Mouse (Mus musculus) forebrain, embryonic 15.5 days (tissue): ENCODE results near the gene Tmem232. TPM values are rescaled to one million over a fixed set of nuclear protein-coding genes. Genes with fewer than 3 reads are reported as not detected.
A peak's percentile ranks its signal among the peaks of the same experiment; 100 is the strongest.

ENCODE experiments used
- ATAC-seq: fragments of 200-750 bp; cut with Nextera tagmentation; replicated peaks from 2 replicates; pipeline ENCODE4 v1.8.0; 2017; ENCODE audit warnings: mild to moderate bottlenecking, moderate TSS enrichment, moderate library complexity
- H3K27ac ChIP-seq: fragments of 300-500 bp; sonication (generic); replicated peaks from 2 replicates; pipeline ENCODE4 v1.5.1; 2015; ENCODE audit warnings: mild to moderate bottlenecking, inconsistent platforms
- H3K27me3 ChIP-seq: fragments of 300-500 bp; sonication (generic); 2 replicates; pipeline ENCODE4 v1.6.1; 2015; ENCODE audit warnings: inconsistent platforms
- H3K36me3 ChIP-seq: fragments of 300-500 bp; sonication (generic); 2 replicates; pipeline ENCODE4 v1.6.1; 2015; ENCODE audit warnings: mild to moderate bottlenecking, inconsistent platforms
- H3K4me1 ChIP-seq: fragments of 300-500 bp; sonication (generic); 2 replicates; pipeline ENCODE4 v1.6.1; 2015; ENCODE audit warnings: inconsistent platforms
- H3K4me2 ChIP-seq: fragments of 300-500 bp; sonication (generic); replicated peaks from 2 replicates; pipeline ENCODE4 v1.6.1; 2015; ENCODE audit warnings: mild to moderate bottlenecking, inconsistent platforms
- H3K4me3 ChIP-seq: fragments of 300-500 bp; sonication (generic); 2 replicates; pipeline ENCODE4 v1.5.1; 2015; ENCODE audit warnings: mild to moderate bottlenecking, inconsistent platforms
- H3K9ac ChIP-seq: fragments of 300-500 bp; sonication (generic); replicated peaks from 2 replicates; pipeline ENCODE4 v1.6.1; 2015; ENCODE audit warnings: mild to moderate bottlenecking, inconsistent platforms
- H3K9me3 ChIP-seq: fragments of 300-500 bp; sonication (generic); 2 replicates; pipeline ENCODE4 v1.6.1; 2016; ENCODE audit warnings: inconsistent platforms
- WGBS: fragments of 180-500 bp; shearing (Covaris S2); methylation state at CpG from one replicate; pipeline ENCODE4 v1.1.7; 2015; ENCODE audit warnings: mixed read lengths; 5-methylcytosine and 5-hydroxymethylcytosine counted together
- polyA plus RNA-seq: library from polyadenylated mRNA; unstranded; fragments of >200 nt; fragmentation: Nextera tagmentation; extraction: Ambion mirVana; gene quantifications from 2 replicates; pipeline ENCODE4 v1.2.1, GENCODE M21; 2015

The Tmem232 gene
- polyA plus RNA-seq: 0.36 and 0.65 TPM in 2 replicates

- Histone ChIP-seq H3K36me3 (no peaks in the 10 kb centered on the region), H3K4me1 (peaks cover 5% of the 10 kb centered on the region), H3K4me3 (peak within 1 kb of the TSS; percentile 25), H3K27ac (no peak within 1 kb of the TSS), H3K9me3 (no peaks in the 10 kb centered on the region), H3K9ac (no peak within 1 kb of the TSS; the same call in 1 of the 2 replicates), H3K4me2 (peak within 1 kb of the TSS; percentile 42), H3K27me3 (no peaks in the 10 kb centered on the region)
- peak; percentile 94 for ATAC-seq
- WGBS: 18% methylated on average over 26 of the region's 26 CpGs
Observed at GRCm38 (mm10) chr17:65540441-65541272, at the start of gene Tmem232. Gene Tmem232, minus strand, starts transcription at chr17:65540782.

- Histone ChIP-seq H3K4me3 (no peak overlapping the region), H3K36me3 (peaks cover 10% of the 10 kb centered on the region), H3K4me1 (no peaks in the 10 kb centered on the region), H3K27me3 (no peaks in the 10 kb centered on the region), H3K9me3 (no peaks in the 10 kb centered on the region), H3K27ac (no peak overlapping the region), H3K9ac (no peak overlapping the region), H3K4me2 (no peak overlapping the region)
- ATAC-seq: no peak
- WGBS: 89% methylated on average over 3 of the region's 3 CpGs
Observed at GRCm38 (mm10) chr17:65586892-65587291, 46.3 kb upstream of the Tmem232 start.

GRCm38 (mm10) chr17:65581440-65581839 lies 40.9 kb upstream of the Tmem232 start:
- Histone ChIP-seq H3K4me3 (no peak overlapping the region), H3K27ac (no peak overlapping the region), H3K9me3 (no peaks in the 10 kb centered on the region), H3K36me3 (peaks cover 26% of the 10 kb centered on the region), H3K27me3 (no peaks in the 10 kb centered on the region), H3K4me2 (no peak overlapping the region), H3K9ac (no peak overlapping the region), H3K4me1 (no peaks in the 10 kb centered on the region)
- ATAC-seq: no peak
- 96% methylated on average over 5 of the region's 5 CpGs for WGBS

DNA sequence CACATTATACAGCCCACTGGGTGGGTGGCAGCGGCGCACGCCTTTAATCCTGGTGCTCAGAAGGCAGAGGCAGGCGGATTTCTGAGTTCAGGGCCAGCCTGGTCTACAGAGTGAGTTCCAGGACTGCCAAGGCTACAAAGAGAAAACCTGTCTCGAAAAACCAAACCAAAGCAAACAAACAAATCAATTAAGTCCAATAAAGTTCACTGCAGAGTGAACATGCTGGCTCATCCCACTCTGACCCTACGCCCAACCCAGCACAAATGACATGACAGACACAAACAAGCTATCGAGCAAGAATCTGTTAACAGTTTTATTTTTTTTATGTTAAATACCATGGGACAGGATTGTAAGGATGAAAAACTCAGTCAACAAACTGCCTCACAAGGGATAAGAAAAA lies 39.2 kb upstream of the Tmem232 start:
- no peak overlapping the region for H3K27ac ChIP-seq

DNA sequence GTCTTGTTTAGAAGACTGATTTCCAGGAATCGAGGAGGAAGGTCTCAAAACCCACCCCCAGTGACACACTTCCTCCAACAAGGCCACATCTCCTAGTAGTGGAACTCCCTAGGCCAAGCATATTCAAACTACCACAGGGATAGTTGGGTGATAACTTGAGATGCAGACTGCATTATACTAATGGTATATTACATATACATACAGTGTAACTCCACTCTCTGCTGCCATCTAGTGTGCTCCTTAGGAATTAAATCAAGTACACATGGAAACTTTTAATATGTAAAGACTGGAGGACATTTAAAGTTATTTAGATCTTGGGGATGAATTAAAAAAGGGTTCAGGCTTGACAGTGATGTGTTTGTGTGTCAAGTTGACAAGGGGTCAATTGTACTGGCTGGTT lies 34.8 kb upstream of the Tmem232 start:
- Histone ChIP-seq H3K36me3 (peaks cover 10% of the 10 kb centered on the region), H3K4me1 (no peaks in the 10 kb centered on the region), H3K9ac (no peak overlapping the region), H3K9me3 (no peaks in the 10 kb centered on the region), H3K4me3 (no peak overlapping the region), H3K4me2 (no peak overlapping the region), H3K27ac (no peak overlapping the region), H3K27me3 (no peaks in the 10 kb centered on the region)
- ATAC-seq: peak; percentile 56; the same call in 1 of the 2 replicates
- WGBS: 89% methylated on average over 1 of the region's 1 CpGs

More for the DNA sequence above, 39.2 kb upstream of the Tmem232 start:
- Histone ChIP-seq H3K9ac (no peak overlapping the region), H3K27me3 (no peaks in the 10 kb centered on the region), H3K4me3 (no peak overlapping the region), H3K4me1 (no peaks in the 10 kb centered on the region), H3K4me2 (no peak overlapping the region), H3K9me3 (no peaks in the 10 kb centered on the region), H3K36me3 (peaks cover 26% of the 10 kb centered on the region)
- 95% methylated on average over 7 of the region's 7 CpGs for WGBS
- ATAC-seq: no peak

GRCm38 (mm10) chr17:65574850-65575249 lies 34.3 kb upstream of the Tmem232 start:
- no peaks in the 10 kb centered on the region for H3K4me1 ChIP-seq
- H3K27me3 ChIP-seq: no peaks in the 10 kb centered on the region
- WGBS: 85% methylated on average over 8 of the region's 8 CpGs
- H3K36me3 ChIP-seq: peaks cover 7% of the 10 kb centered on the region
- no peaks in the 10 kb centered on the region for H3K9me3 ChIP-seq
- 0 out of 2 replicates have a peak, but pooled peaks have one; percentile 15 for ATAC-seq
- no peak overlapping the region for H3K4me3 ChIP-seq
- H3K4me2 ChIP-seq: no peak overlapping the region
- H3K9ac ChIP-seq: no peak overlapping the region
- no peak overlapping the region for H3K27ac ChIP-seq

DNA sequence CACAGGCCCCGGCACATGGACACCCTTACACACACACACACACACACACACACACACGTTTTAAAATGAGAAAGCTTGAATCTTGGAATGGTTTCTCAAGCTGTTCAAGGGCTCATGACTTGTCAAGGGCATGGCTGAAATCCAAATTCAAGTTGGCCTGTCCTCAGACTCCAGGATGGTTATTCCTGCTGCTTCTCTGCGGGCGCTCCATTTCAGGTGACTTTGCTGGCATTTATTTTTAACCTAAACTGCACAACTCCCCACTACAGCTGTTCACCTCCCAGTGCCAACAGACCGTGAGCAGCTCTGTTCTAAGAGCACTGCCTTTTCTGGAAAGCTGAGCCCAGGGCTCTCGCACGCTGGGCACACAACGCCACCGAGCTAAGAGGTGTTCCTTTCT lies 31.3 kb upstream of the Tmem232 start:
- no peak for ATAC-seq

GRCm38 (mm10) chr17:65571466-65571865 lies 30.9 kb upstream of the Tmem232 start:
- Histone ChIP-seq H3K4me2 (no peak overlapping the region), H3K4me1 (no peaks in the 10 kb centered on the region), H3K27ac (no peak overlapping the region), H3K4me3 (no peak overlapping the region), H3K36me3 (no peaks in the 10 kb centered on the region), H3K9me3 (no peaks in the 10 kb centered on the region), H3K9ac (no peak overlapping the region), H3K27me3 (no peaks in the 10 kb centered on the region)
- no peak for ATAC-seq
- WGBS: 94% methylated on average over 8 of the region's 8 CpGs

More for the DNA sequence above, 31.3 kb upstream of the Tmem232 start:
- Histone ChIP-seq H3K27me3 (no peaks in the 10 kb centered on the region), H3K9ac (no peak overlapping the region), H3K36me3 (no peaks in the 10 kb centered on the region), H3K4me2 (no peak overlapping the region), H3K4me1 (no peaks in the 10 kb centered on the region), H3K4me3 (no peak overlapping the region), H3K27ac (no peak overlapping the region), H3K9me3 (no peaks in the 10 kb centered on the region)
- 84% methylated on average over 9 of the region's 9 CpGs for WGBS

- ATAC-seq: no peak
- Histone ChIP-seq H3K36me3 (no peaks in the 10 kb centered on the region), H3K27me3 (no peaks in the 10 kb centered on the region), H3K4me1 (0 out of 2 replicates have a peak, but pooled peaks cover 7% of the 10 kb centered on the region), H3K9ac (no peak overlapping the region), H3K9me3 (no peaks in the 10 kb centered on the region), H3K4me2 (no peak overlapping the region), H3K4me3 (no peak overlapping the region), H3K27ac (no peak overlapping the region)
- 72% methylated on average over 5 of the region's 5 CpGs for WGBS
Observed at GRCm38 (mm10) chr17:65564189-65564588, 23.6 kb upstream of the Tmem232 start.

- Histone ChIP-seq H3K36me3 (no peaks in the 10 kb centered on the region), H3K4me3 (no peak overlapping the region), H3K27me3 (no peaks in the 10 kb centered on the region), H3K4me1 (0 out of 2 replicates have a peak, but pooled peaks cover 7% of the 10 kb centered on the region), H3K27ac (no peak overlapping the region), H3K9me3 (no peaks in the 10 kb centered on the region), H3K4me2 (no peak overlapping the region), H3K9ac (no peak overlapping the region)
- peak; percentile 85 for ATAC-seq
- 53% methylated on average over 6 of the region's 6 CpGs for WGBS
Observed at GRCm38 (mm10) chr17:65563345-65563744, 22.8 kb upstream of the Tmem232 start.

- 0 out of 2 replicates have a peak, but pooled peaks cover 7% of the 10 kb centered on the region for H3K4me1 ChIP-seq
- 0 out of 2 replicates have a peak, but pooled peaks have one; percentile 15 for ATAC-seq
- H3K4me3 ChIP-seq: no peak overlapping the region
- no peaks in the 10 kb centered on the region for H3K27me3 ChIP-seq
- WGBS: 6% methylated on average over 5 of the region's 5 CpGs
- no peaks in the 10 kb centered on the region for H3K36me3 ChIP-seq
- no peak overlapping the region for H3K9ac ChIP-seq
- H3K27ac ChIP-seq: no peak overlapping the region
- H3K4me2 ChIP-seq: no peak overlapping the region
- H3K9me3 ChIP-seq: no peaks in the 10 kb centered on the region
Observed at GRCm38 (mm10) chr17:65562761-65563160, 22.2 kb upstream of the Tmem232 start.

DNA sequence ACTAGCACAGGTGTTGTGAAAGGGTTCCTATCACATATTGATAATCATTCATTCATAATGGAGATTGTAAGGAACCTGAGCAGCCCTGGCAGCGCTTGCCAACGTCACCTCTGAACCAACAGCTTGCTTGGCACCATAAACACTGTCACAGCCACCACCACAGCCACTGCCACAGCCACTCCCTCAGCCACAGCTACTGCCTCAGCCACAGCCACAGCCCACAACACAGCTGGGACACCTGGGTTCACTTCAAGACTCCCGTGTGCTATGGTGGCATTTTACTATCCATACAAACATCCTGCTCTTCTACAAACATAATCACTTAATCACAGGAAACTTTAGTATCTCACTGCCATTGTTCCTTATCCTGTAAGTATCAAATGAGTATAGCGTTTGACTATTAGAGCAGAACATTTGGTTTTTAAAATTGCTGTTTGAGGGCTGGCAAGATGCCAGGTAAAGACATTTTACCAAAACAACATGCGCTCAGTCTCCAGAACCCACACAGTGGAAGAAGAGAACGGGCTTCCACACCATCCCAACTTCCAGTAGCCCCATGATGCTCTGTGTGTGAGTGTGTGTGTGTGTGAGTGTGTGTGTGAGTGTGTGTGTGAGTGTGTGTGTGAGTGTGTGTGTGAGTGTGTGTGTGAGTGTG lies 20.9 kb upstream of the Tmem232 start:
- no peak for ATAC-seq
- WGBS: 57% methylated on average over 6 of the region's 6 CpGs
- no peaks in the 10 kb centered on the region for H3K36me3 ChIP-seq

More for the DNA sequence above, 20.9 kb upstream of the Tmem232 start:
- Histone ChIP-seq H3K4me3 (no peak overlapping the region), H3K4me1 (0 out of 2 replicates have a peak, but pooled peaks cover 7% of the 10 kb centered on the region), H3K27ac (no peak overlapping the region), H3K9me3 (no peaks in the 10 kb centered on the region), H3K4me2 (no peak overlapping the region), H3K9ac (no peak overlapping the region), H3K27me3 (no peaks in the 10 kb centered on the region)
